Mouse (Mus musculus) layer of hippocampus, adult 9-11 months (tissue): Measurements from ENCODE around the gene Ezr.
"Not testable (repeated sequence)": the region's sequence is repeated elsewhere in the genome, so short reads cannot be mapped to it uniquely, and the experiment has no call there.

ENCODE experiments used
- DNase-seq: peaks from one replicate; pipeline ENCODE4 v3.0.0; 2022

Gene Ezr

DNA sequence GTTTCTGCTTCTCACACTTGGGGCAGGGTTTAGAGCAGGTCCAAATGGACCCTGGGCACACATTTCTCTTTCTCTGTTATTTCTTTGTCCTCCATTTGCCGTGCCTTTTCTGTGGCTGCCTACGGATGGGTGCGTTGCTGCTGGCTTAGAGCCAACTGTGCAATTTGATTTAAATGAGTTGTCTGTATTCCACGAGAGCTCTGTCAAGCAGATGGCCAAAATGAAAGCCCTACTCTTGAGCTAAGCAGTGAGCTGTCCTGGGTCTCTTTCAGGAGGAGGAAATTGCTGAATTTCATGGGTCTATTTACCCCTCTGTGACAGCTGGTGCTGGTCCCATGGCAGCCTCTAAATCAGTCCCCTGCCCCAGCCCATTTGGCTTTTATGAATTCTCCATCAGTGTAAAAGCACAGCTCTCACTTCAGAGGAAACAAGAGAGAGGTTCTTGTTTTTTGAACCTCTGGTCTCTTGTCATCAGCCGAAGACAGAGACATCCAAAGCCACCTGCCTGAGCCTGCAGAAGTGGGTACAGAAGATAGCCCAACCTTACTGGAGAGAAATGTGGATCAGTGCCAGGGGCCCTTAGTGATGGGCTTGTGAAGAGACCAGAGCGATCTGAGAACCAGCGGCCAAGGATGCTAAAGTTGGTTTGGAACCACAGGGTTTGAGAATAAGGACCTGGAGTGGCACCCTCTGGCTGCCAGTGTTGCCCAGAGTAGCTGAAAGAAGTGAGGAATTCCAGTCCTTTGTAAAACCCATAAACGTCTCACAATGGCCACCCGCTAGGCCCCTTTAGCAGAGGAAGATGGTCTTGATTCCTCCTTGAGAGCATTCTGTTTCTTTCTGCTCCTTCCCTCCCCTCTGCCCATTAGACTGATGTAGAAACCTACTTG is 79.0 kb downstream of the Ezr start:
- not testable (repeated sequence) for DNase-seq

DNA sequence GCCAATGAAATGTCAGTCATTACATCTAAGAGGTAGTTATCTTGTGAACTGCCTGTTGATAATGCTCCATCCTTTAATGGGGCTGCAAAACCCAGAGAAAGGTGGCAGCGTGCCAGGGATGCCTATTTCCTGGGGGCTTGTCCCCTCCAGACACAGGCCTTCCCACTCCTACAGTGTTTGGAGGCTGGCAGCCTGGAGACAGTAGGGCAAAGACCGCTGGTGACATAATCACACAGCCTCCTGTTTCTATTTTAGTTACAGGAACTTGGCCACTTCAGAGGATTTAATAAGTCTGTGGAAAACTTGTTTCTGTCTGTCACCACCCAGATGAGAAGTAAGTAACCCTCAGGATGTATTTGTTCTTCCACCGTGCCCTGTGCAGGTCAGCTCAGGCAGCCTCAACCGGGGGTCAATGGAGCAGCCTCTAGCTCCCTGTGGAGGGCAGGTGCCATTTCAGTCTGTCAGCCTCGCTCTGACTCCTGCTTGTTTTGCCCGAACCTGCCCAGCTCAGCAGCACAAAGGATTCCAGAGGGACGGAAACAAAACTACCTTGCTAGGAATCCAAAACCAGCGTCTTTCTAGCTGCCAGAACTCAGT is 79.9 kb downstream of the Ezr start:
- not testable (repeated sequence) for DNase-seq

DNA sequence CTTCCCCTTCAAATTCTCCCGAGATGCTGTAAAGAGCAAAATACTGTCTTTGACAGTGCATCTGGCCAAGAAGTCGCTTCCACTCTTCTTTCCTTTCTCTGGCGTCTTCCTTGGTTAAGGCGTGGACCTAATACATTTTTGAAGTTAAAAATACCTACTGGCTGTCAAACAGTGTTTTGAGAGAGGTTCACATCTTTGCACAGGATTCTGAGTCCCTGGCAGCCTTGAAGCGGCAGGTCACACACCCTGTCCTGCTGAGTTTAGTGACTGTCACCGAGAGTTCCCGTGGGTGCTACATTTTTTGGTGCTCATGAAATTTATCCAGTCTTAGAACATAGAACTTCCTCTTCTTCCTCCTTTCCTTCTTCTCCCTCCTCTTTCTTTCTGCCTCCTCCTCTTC is 82.5 kb downstream of the Ezr start:
- not testable (repeated sequence) for DNase-seq

DNA sequence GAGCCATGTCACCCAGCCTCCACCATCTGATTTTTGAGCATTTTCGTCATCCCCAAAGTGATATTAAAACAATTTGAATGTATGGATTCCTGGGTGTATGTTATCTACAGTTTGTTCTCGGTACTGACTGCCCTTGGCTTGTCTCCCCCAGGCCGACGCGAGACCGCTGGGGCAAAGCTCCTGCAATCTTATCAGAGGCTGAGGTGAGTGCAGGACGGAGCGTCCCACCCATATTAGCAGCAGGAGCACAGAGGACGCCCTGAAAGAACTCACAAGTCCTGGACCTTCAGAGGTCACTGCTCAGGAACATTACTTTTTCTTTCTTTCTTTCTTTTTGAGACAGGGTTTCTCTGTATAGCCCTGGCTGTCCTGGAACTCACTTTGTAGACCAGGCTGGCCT is 83.1 kb downstream of the Ezr start:
- not testable (repeated sequence) for DNase-seq

DNA sequence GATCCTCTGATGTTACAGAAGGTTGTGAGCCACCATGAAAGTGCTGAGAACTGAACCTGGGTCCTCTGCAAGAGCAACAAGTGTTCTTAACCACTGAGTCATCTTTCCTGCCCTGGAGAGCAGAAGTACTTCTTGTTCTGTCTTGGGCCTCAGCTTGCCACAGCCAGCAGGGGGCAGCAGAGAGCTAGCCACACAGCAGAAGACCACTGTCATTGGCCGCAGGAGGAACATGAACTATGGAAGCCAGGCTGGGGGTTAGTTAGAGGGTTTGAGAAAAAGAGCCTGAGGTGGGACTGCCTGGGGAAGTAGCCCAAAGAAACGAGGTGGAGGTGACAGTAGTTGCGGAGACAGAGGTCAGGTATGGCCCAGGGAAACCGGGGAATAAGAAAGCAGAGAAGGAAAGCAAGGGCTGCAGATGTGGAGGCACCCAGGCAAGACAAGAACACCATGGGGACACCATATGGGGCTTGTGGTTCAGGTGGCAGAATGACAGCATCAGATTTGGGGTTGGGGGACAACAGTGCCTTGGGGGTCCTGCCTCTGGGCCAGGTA is 85.3 kb downstream of the Ezr start:
- DNase-seq = peak; percentile 65

DNA sequence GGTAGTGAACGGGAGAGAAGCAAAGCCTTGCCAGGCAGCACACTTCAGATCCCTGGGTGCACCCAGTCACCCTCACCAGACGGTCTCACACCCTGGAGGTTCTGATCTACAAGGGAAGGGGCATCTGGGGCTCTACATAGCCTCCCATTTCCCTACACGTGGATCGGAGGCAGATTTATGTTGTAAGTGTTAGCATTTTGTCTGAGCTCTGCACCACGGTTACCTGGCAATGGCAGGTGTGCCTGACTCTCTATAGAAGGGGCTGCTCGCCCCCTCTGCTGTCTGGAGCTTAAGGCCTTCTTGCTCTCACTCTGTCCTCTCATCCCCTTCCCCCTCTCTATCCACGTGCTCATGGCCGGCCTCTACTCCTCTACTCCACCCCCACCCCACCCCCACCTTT is 86.1 kb downstream of the Ezr start:
- DNase-seq = not testable (repeated sequence)

DNA sequence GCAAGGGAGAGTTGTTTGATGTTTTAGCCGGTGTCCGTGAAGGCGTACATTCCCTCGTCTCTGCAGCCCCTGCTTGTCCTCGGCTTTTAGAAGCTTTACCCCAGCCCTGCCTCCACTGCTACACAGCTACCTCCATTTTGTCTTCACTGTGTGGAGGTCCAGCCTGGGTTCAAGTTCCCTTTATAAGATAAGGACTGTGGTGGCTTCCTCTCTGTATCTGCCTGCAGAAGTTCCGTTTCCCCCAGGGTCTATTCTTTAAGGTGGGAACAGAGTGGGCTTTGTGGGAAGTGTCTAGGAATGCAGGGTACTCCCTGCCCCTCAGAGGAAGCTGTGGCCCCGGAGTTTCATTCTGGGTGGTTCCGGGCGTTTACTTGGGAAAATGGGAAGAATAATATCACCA is 86.9 kb downstream of the Ezr start:
- not testable (repeated sequence) for DNase-seq

DNA sequence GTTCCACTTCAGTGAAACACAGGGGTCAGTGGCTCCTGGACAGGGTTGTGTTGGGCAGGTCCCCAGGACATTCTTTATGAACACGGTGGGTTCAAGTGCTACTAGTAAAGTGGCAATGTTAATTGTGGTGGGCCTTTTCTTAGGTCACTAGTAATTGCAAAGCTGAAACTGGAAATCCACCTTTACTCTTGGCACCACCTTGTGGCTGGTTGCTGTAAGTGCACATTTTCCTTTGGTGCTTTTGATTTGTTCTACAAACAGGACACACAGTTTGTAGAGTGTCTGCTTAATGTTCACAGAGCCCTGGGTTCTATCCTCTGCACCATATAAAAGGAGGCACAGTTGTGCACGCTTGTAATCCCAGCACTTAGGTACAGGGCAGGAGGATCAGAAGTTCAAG is 91.0 kb downstream of the Ezr start:
- peak; percentile 77 for DNase-seq

DNA sequence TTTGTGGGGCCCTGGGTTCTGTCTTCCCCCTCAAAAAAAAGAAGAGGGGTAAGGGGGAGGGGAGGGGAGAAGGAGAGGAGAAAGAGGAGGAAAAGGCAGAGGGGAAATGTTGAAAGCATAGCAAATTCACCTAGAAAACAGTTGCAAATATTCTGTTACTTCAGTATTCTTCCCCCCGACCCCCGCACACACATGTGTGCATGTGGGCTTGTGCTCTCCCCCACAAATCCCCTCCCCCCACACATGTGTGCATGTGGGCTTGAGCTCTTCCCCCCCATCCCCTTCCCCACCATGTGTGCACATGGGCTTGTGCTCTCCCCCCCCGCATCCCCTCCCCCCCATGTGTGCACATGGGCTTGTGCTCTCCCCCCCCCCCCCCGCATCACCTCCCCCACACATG is 93.2 kb downstream of the Ezr start:
- DNase-seq = not testable (repeated sequence)
